Mouse (Mus musculus) erythroblast, adult 5-6 weeks (primary cell): ENCODE results near the gene Cabp7. TPM values are rescaled to one million over a fixed set of nuclear protein-coding genes. Genes with fewer than 3 reads are reported as not detected.
"Not testable (repeated sequence)": the region's sequence is repeated elsewhere in the genome, so short reads cannot be mapped to it uniquely, and the experiment has no call there.

ENCODE experiments used
- ATAC-seq: replicated peaks from 2 replicates; pipeline ENCODE4 v1.8.0; 2016; ENCODE audit warnings: moderate number of reproducible peaks, mild to moderate bottlenecking, moderate TSS enrichment, inconsistent platforms; ENCODE audit not compliant: poor library complexity, low FRiP score, severe bottlenecking
- total RNA-seq, 2 experiments: library from RNA; stranded (forward) in 1 of 2; stranded (reverse) in 1 of 2; fragments of 150-400 nt in 1 of 2; fragments of 200-764, 138-1000 nt in 1 of 2; gene quantifications; 2 replicates each; pipeline versions ENCODE4 v1.2.3 to v1.2.4; 2015 to 2017; ENCODE audit warnings: low replicate concordance in 2 of 2

Cabp7 gene
- total RNA-seq, 2 experiments from 2014 or later: 0.58 TPM; not detected in 1

- ATAC-seq: no peak
Observed at GRCm38 (mm10) chr11:4712822-4713221, 33.8 kb downstream of the Cabp7 start.

GRCm38 (mm10) chr11:4710188-4710587 lies 36.4 kb downstream of the Cabp7 start:
- ATAC-seq: not testable (repeated sequence)

- ATAC-seq: no peak
Observed at GRCm38 (mm10) chr11:4705178-4705577, 41.4 kb downstream of the Cabp7 start.

GRCm38 (mm10) chr11:4704072-4704964 lies 42.3 kb downstream of the Cabp7 start, which contains the start of the genes Uqcr10 and Zmat5:
TSS of gene Uqcr10 (minus strand) at chr11:4704342.
TSS of gene Zmat5 (plus strand) at chr11:4704678.
- ATAC-seq: peak; percentile 96

- peak; percentile 28 for ATAC-seq
Observed at GRCm38 (mm10) chr11:4703688-4704071, 42.9 kb downstream of the Cabp7 start.

- ATAC-seq: no peak
Observed at GRCm38 (mm10) chr11:4700726-4701125, 45.9 kb downstream of the Cabp7 start.

- ATAC-seq: no peak
Observed at GRCm38 (mm10) chr11:4697043-4697983, 49.3 kb downstream of the Cabp7 start.

- ATAC-seq: no peak
Observed at GRCm38 (mm10) chr11:4692162-4692561, 54.4 kb downstream of the Cabp7 start.

- ATAC-seq: no peak
Observed at GRCm38 (mm10) chr11:4691213-4691612, 55.4 kb downstream of the Cabp7 start.

GRCm38 (mm10) chr11:4690353-4690752 lies 56.2 kb downstream of the Cabp7 start:
- ATAC-seq: no peak

GRCm38 (mm10) chr11:4688632-4689380 lies 57.8 kb downstream of the Cabp7 start:
- no peak for ATAC-seq

- ATAC-seq: no peak
Observed at GRCm38 (mm10) chr11:4687874-4688273, 58.7 kb downstream of the Cabp7 start.

- ATAC-seq: no peak
Observed at GRCm38 (mm10) chr11:4687027-4687426, 59.6 kb downstream of the Cabp7 start.

Other genes with a start within 250 kb of the Cabp7 start
- 203 and 214 TPM in 2 replicates for gene Mtmr3, start 151.9 kb downstream of the Cabp7 start, total RNA-seq (2015; ENCODE audit: low replicate concordance)
- 462 and 508 TPM in 2 replicates for gene Mtmr3, start 151.9 kb downstream of the Cabp7 start, total RNA-seq (2017; ENCODE audit: low replicate concordance)
- not detected in 2 replicates for gene Gm11032, start 126.7 kb downstream of the Cabp7 start, total RNA-seq (2015; ENCODE audit: low replicate concordance)
- not detected in 2 replicates for gene Gm11032, start 126.7 kb downstream of the Cabp7 start, total RNA-seq (2017; ENCODE audit: low replicate concordance)
- 5.6 and 13.4 TPM in 2 replicates for gene Ascc2, start 109.0 kb downstream of the Cabp7 start, total RNA-seq (2015; ENCODE audit: low replicate concordance)
- gene Ascc2, start 109.0 kb downstream of the Cabp7 start, total RNA-seq (2017; ENCODE audit: low replicate concordance): 14.4 and 17.8 TPM in 2 replicates
- 44.0 and 50.6 TPM in 2 replicates for gene Uqcr10, start 42.4 kb downstream of the Cabp7 start, total RNA-seq (2015; ENCODE audit: low replicate concordance)
- gene Uqcr10, start 42.4 kb downstream of the Cabp7 start, total RNA-seq (2017; ENCODE audit: low replicate concordance): 12.3 and 48.8 TPM in 2 replicates
- gene Zmat5, start 42.1 kb downstream of the Cabp7 start, total RNA-seq (2015; ENCODE audit: low replicate concordance): 10.7 and 15.0 TPM in 2 replicates
- gene Zmat5, start 42.1 kb downstream of the Cabp7 start, total RNA-seq (2017; ENCODE audit: low replicate concordance): 2.1 and 2.7 TPM in 2 replicates
- 2.1 and 6.7 TPM in 2 replicates for gene Nf2, start 102.8 kb upstream of the Cabp7 start, total RNA-seq (2015; ENCODE audit: low replicate concordance)
- 16.4 and 20.6 TPM in 2 replicates for gene Nf2, start 102.8 kb upstream of the Cabp7 start, total RNA-seq (2017; ENCODE audit: low replicate concordance)
- gene Nipsnap1, start 127.2 kb upstream of the Cabp7 start, total RNA-seq (2015; ENCODE audit: low replicate concordance): 0.42 and 4.0 TPM in 2 replicates
- gene Nipsnap1, start 127.2 kb upstream of the Cabp7 start, total RNA-seq (2017; ENCODE audit: low replicate concordance): 1.0 and 2.4 TPM in 2 replicates
- gene Thoc5, start 148.5 kb upstream of the Cabp7 start, total RNA-seq (2015; ENCODE audit: low replicate concordance): 2.5 and 2.7 TPM in 2 replicates
- gene Thoc5, start 148.5 kb upstream of the Cabp7 start, total RNA-seq (2017; ENCODE audit: low replicate concordance): 11.3 and 17.1 TPM in 2 replicates
- gene Nefh, start 201.3 kb upstream of the Cabp7 start, total RNA-seq (2015; ENCODE audit: low replicate concordance): 0.77 and 3.1 TPM in 2 replicates
- gene Nefh, start 201.3 kb upstream of the Cabp7 start, total RNA-seq (2017; ENCODE audit: low replicate concordance): 0.70 and 1.8 TPM in 2 replicates
- gene Ap1b1, start 240.0 kb upstream of the Cabp7 start, total RNA-seq (2015; ENCODE audit: low replicate concordance): 20.4 and 23.0 TPM in 2 replicates
- gene Ap1b1, start 240.0 kb upstream of the Cabp7 start, total RNA-seq (2017; ENCODE audit: low replicate concordance): 53.6 and 106 TPM in 2 replicates